Mouse (Mus musculus): ENCODE results near the gene Kif11. TPM values are rescaled to one million over a fixed set of nuclear protein-coding genes. Genes with fewer than 3 reads are reported as not detected.

Gene Kif11
- polyA plus RNA-seq, 1 experiment from 2014 or later: 99.0 TPM

- Histone ChIP-seq H3K4me3 (replicated peaks) (no peak overlapping the region), H3K27me3 (no peaks in the 10 kb centered on the region), H3K36me3 (replicated peaks) (peaks cover 8% of the 10 kb centered on the region; the same call in 1 of the 2 replicates), H3K9ac (no peak overlapping the region), H3K27ac (no peak overlapping the region), H3K4me1 (peaks cover 4% of the 10 kb centered on the region; the same call in 1 of the 2 replicates), H3K4me2 (no peak overlapping the region), H3K9me3 (no peaks in the 10 kb centered on the region)
- no peak for ATAC-seq (ENCODE audit: low FRiP score)
- WGBS: 95% methylated on average over 6 of the region's 6 CpGs
These were observed 22.9 kb upstream of the Kif11 start for GRCm38 (mm10) chr19:37353331-37353730.

GRCm38 (mm10) chr19:37360044-37360443 lies 16.2 kb upstream of the Kif11 start:
- WGBS: 73% methylated on average over 5 of the region's 5 CpGs
- Histone ChIP-seq H3K4me3 (replicated peaks) (no peak overlapping the region), H3K36me3 (replicated peaks) (no peaks in the 10 kb centered on the region), H3K9ac (no peak overlapping the region), H3K4me1 (peaks cover 7% of the 10 kb centered on the region; the same call in 1 of the 2 replicates), H3K27ac (no peak overlapping the region), H3K27me3 (no peaks in the 10 kb centered on the region), H3K9me3 (no peaks in the 10 kb centered on the region), H3K4me2 (no peak overlapping the region)
- no peak for ATAC-seq (ENCODE audit: low FRiP score)

- Histone ChIP-seq H3K4me2 (no peak overlapping the region), H3K9me3 (no peaks in the 10 kb centered on the region), H3K36me3 (replicated peaks) (no peaks in the 10 kb centered on the region), H3K27me3 (no peaks in the 10 kb centered on the region), H3K27ac (no peak overlapping the region), H3K9ac (no peak overlapping the region), H3K4me1 (0 out of 2 replicates have a peak, but pooled peaks cover 3% of the 10 kb centered on the region), H3K4me3 (replicated peaks) (no peak overlapping the region)
- no peak; the same call in 1 of the 2 replicates for ATAC-seq (ENCODE audit: low FRiP score)
- 30% methylated on average over 5 of the region's 5 CpGs for WGBS
These were observed 13.7 kb upstream of the Kif11 start for GRCm38 (mm10) chr19:37362545-37362944.

- H3K9ac ChIP-seq: no peak overlapping the region
- H3K36me3 ChIP-seq (replicated peaks): no peaks in the 10 kb centered on the region
- ATAC-seq (ENCODE audit: low FRiP score): peak; percentile 73; the same call in 1 of the 2 replicates
- no peaks in the 10 kb centered on the region for H3K9me3 ChIP-seq
- H3K4me1 ChIP-seq: 0 out of 2 replicates have a peak, but pooled peaks cover 3% of the 10 kb centered on the region
- H3K27me3 ChIP-seq: no peaks in the 10 kb centered on the region
- no peak overlapping the region for H3K4me3 ChIP-seq (replicated peaks)
- no peak overlapping the region for H3K4me2 ChIP-seq
- 0 out of 2 replicates have a peak overlapping the region, but pooled peaks have one; percentile 46 for H3K27ac ChIP-seq
- 64% methylated on average over 11 of the region's 11 CpGs for WGBS
These were observed 12.9 kb upstream of the Kif11 start for GRCm38 (mm10) chr19:37363128-37363939.

- no peak overlapping the region for H3K4me2 ChIP-seq
- 59% methylated on average over 1 of the region's 1 CpGs for WGBS
- no peaks in the 10 kb centered on the region for H3K27me3 ChIP-seq
- H3K27ac ChIP-seq: no peak overlapping the region
- ATAC-seq (ENCODE audit: low FRiP score): no peak
- H3K4me1 ChIP-seq: no peaks in the 10 kb centered on the region
- no peak overlapping the region for H3K9ac ChIP-seq
- H3K4me3 ChIP-seq (replicated peaks): no peak overlapping the region
- H3K36me3 ChIP-seq (replicated peaks): no peaks in the 10 kb centered on the region
- H3K9me3 ChIP-seq: no peaks in the 10 kb centered on the region
These were observed 7.2 kb upstream of the Kif11 start for GRCm38 (mm10) chr19:37368990-37369389.

GRCm38 (mm10) chr19:37369921-37370320 lies 6.3 kb upstream of the Kif11 start:
- Histone ChIP-seq H3K9me3 (no peaks in the 10 kb centered on the region), H3K4me3 (replicated peaks) (no peak overlapping the region), H3K27ac (no peak overlapping the region), H3K36me3 (replicated peaks) (no peaks in the 10 kb centered on the region), H3K27me3 (no peaks in the 10 kb centered on the region), H3K9ac (no peak overlapping the region), H3K4me2 (no peak overlapping the region), H3K4me1 (peaks cover 1% of the 10 kb centered on the region; the same call in 1 of the 2 replicates)
- WGBS: 90% methylated on average over 4 of the region's 4 CpGs
- ATAC-seq (ENCODE audit: low FRiP score): no peak

GRCm38 (mm10) chr19:37370356-37370755 lies 5.8 kb upstream of the Kif11 start:
- peaks cover 6% of the 10 kb centered on the region for H3K4me1 ChIP-seq

GRCm38 (mm10) chr19:37374941-37375754 lies 1.1 kb upstream of the Kif11 start:
- Histone ChIP-seq H3K27ac (peak overlapping the region; percentile 97), H3K4me2 (peak overlapping the region; percentile 65), H3K4me1 (peaks cover 30% of the 10 kb centered on the region), H3K9ac (peak overlapping the region; percentile 74), H3K4me3 (replicated peaks) (peak overlapping the region; percentile 88), H3K36me3 (replicated peaks) (no peaks in the 10 kb centered on the region), H3K27me3 (no peaks in the 10 kb centered on the region), H3K9me3 (no peaks in the 10 kb centered on the region)
- ATAC-seq (ENCODE audit: low FRiP score): no peak
- 24% methylated on average over 7 of the region's 7 CpGs for WGBS

More at GRCm38 (mm10) chr19:37370356-37370755, 5.8 kb upstream of the Kif11 start:
- Histone ChIP-seq H3K9me3 (no peaks in the 10 kb centered on the region), H3K36me3 (replicated peaks) (no peaks in the 10 kb centered on the region), H3K4me3 (replicated peaks) (no peak overlapping the region), H3K27me3 (no peaks in the 10 kb centered on the region), H3K27ac (no peak overlapping the region), H3K9ac (no peak overlapping the region), H3K4me2 (no peak overlapping the region)
- no peak for ATAC-seq (ENCODE audit: low FRiP score)
- 92% methylated on average over 5 of the region's 5 CpGs for WGBS

GRCm38 (mm10) chr19:37376841-37377240 lies 638 bp downstream of the Kif11 start:
- Histone ChIP-seq H3K4me2 (peak overlapping the region; percentile 65), H3K9me3 (no peaks in the 10 kb centered on the region), H3K36me3 (replicated peaks) (no peaks in the 10 kb centered on the region), H3K27me3 (no peaks in the 10 kb centered on the region), H3K9ac (peak overlapping the region; percentile 74), H3K4me3 (replicated peaks) (peak overlapping the region; percentile 88), H3K4me1 (peaks cover 36% of the 10 kb centered on the region), H3K27ac (peak overlapping the region; percentile 97; the same call in 1 of the 2 replicates)
- WGBS: 3% methylated on average over 11 of the region's 11 CpGs
- no peak for ATAC-seq (ENCODE audit: low FRiP score)

- Histone ChIP-seq H3K4me1 (peaks cover 36% of the 10 kb centered on the region), H3K9ac (peak overlapping the region; percentile 74), H3K27ac (no peak overlapping the region), H3K4me2 (peak overlapping the region; percentile 65), H3K4me3 (replicated peaks) (peak overlapping the region; percentile 88), H3K27me3 (no peaks in the 10 kb centered on the region), H3K9me3 (no peaks in the 10 kb centered on the region), H3K36me3 (replicated peaks) (no peaks in the 10 kb centered on the region)
- ATAC-seq (ENCODE audit: low FRiP score): no peak
- 26% methylated on average over 8 of the region's 8 CpGs for WGBS
These were observed 1.3 kb downstream of the Kif11 start for GRCm38 (mm10) chr19:37377404-37377990.

GRCm38 (mm10) chr19:37378816-37379215 lies 2.6 kb downstream of the Kif11 start:
- peaks cover 36% of the 10 kb centered on the region for H3K4me1 ChIP-seq
- H3K4me3 ChIP-seq (replicated peaks): 0 out of 2 replicates have a peak overlapping the region, but pooled peaks have one; percentile 5
- 0 out of 2 replicates have a peak, but pooled peaks cover 5% of the 10 kb centered on the region for H3K36me3 ChIP-seq (replicated peaks)
- H3K9me3 ChIP-seq: no peaks in the 10 kb centered on the region
- H3K27me3 ChIP-seq: no peaks in the 10 kb centered on the region
- 82% methylated on average over 6 of the region's 6 CpGs for WGBS
- ATAC-seq (ENCODE audit: low FRiP score): no peak
- H3K4me2 ChIP-seq: peak overlapping the region; percentile 26
- H3K9ac ChIP-seq: peak overlapping the region; percentile 33; the same call in 1 of the 2 replicates
- no peak overlapping the region for H3K27ac ChIP-seq

GRCm38 (mm10) chr19:37386126-37386525 lies 9.9 kb downstream of the Kif11 start:
- Histone ChIP-seq H3K27me3 (no peaks in the 10 kb centered on the region), H3K27ac (no peak overlapping the region), H3K9ac (no peak overlapping the region), H3K4me1 (no peaks in the 10 kb centered on the region), H3K4me3 (replicated peaks) (no peak overlapping the region), H3K36me3 (replicated peaks) (peaks cover 53% of the 10 kb centered on the region), H3K9me3 (no peaks in the 10 kb centered on the region), H3K4me2 (no peak overlapping the region)
- WGBS: 83% methylated on average over 3 of the region's 3 CpGs
- ATAC-seq (ENCODE audit: low FRiP score): no peak
